Mouse (Mus musculus) hindbrain, embryonic 10.5 days (tissue): ENCODE measurements around the gene Klhl21. TPM values are rescaled to one million over a fixed set of nuclear protein-coding genes. Genes with fewer than 3 reads are reported as not detected.
A peak's percentile ranks its signal among the peaks of the same experiment; 100 is the strongest.

Experiments
- DNase-seq: peaks from one replicate; pipeline ENCODE4 v3.0.0-alpha.2; 2017; ENCODE audit warnings: low spot score
- H3K27ac ChIP-seq: fragments of 300-500 bp; sonication (generic); 2 replicates; pipeline ENCODE4 v1.5.1; 2016; ENCODE audit warnings: mild to moderate bottlenecking, moderate library complexity
- H3K27me3 ChIP-seq: fragments of 300-500 bp; sonication (generic); 2 replicates; pipeline ENCODE4 v1.6.1; 2016; ENCODE audit warnings: mild to moderate bottlenecking; ENCODE audit not compliant: poor library complexity, insufficient read depth, severe bottlenecking
- H3K36me3 ChIP-seq: fragments of 300-500 bp; sonication (generic); 2 replicates; pipeline ENCODE4 v1.6.1; 2016; ENCODE audit warnings: mild to moderate bottlenecking, moderate library complexity
- H3K4me1 ChIP-seq: fragments of 300-500 bp; sonication (generic); replicated peaks from 2 replicates; pipeline ENCODE4 v1.6.1; 2016; ENCODE audit warnings: mild to moderate bottlenecking
- H3K4me3 ChIP-seq: fragments of 300-500 bp; sonication (generic); 2 replicates; pipeline ENCODE4 v1.5.1; 2016; ENCODE audit warnings: mild to moderate bottlenecking, moderate library complexity
- H3K9me3 ChIP-seq: fragments of 300-500 bp; sonication (generic); 2 replicates; pipeline ENCODE4 v1.6.1; 2016; ENCODE audit warnings: mild to moderate bottlenecking, moderate library complexity
- WGBS: fragments of 180-500 bp; shearing (Covaris S2); methylation state at CpG from one replicate; pipeline ENCODE4 v1.1.7; 2016; 5-methylcytosine and 5-hydroxymethylcytosine counted together
- polyA plus RNA-seq: library from polyadenylated mRNA; unstranded; fragments of >200 nt; fragmentation: Nextera tagmentation; extraction: Ambion mirVana; gene quantifications from 2 replicates; pipeline ENCODE4 v1.2.1, GENCODE M21; 2016

Gene Klhl21
- polyA plus RNA-seq, 1 experiment from 2014 or later: 7.7 TPM

DNA sequence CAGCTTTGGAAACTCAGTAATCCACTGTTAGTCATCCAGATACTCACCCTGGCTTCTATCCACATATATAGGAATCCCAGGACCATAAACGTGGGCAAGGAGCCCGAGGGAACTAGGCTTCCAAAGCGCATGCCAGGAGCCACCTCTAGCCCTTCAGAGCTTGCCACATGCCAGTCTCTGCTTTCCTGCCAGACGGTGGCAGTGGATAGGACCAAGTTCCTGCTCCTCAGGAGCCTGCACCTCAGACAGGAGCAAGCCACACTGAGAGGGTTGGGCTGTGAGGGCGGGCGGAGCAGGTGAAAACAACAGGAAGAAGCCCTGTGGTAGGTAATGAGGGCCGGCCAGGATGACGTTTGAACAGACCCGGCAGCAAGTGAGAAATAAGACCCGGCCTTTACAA, 22.7 kb upstream of the Klhl21 start:
- no peak for DNase-seq
- peak overlapping the region; percentile 18; the same call in 1 of the 2 replicates for H3K4me3 ChIP-seq
- H3K4me1 ChIP-seq: peaks cover 67% of the 10 kb centered on the region
- no peaks in the 10 kb centered on the region for H3K9me3 ChIP-seq
- H3K27me3 ChIP-seq: no peaks in the 10 kb centered on the region
- peak overlapping the region; percentile 45; the same call in 1 of the 2 replicates for H3K27ac ChIP-seq
- WGBS: 41% methylated on average over 10 of the region's 10 CpGs
- H3K36me3 ChIP-seq: peaks cover 58% of the 10 kb centered on the region

GRCm38 (mm10) chr4:151986650-151987049, 22.0 kb upstream of the Klhl21 start:
- peaks cover 58% of the 10 kb centered on the region for H3K36me3 ChIP-seq
- H3K27me3 ChIP-seq: no peaks in the 10 kb centered on the region
- DNase-seq: no peak
- H3K4me1 ChIP-seq: peaks cover 64% of the 10 kb centered on the region
- H3K27ac ChIP-seq: no peak overlapping the region
- 65% methylated on average over 8 of the region's 8 CpGs for WGBS
- no peak overlapping the region for H3K4me3 ChIP-seq
- no peaks in the 10 kb centered on the region for H3K9me3 ChIP-seq

DNA sequence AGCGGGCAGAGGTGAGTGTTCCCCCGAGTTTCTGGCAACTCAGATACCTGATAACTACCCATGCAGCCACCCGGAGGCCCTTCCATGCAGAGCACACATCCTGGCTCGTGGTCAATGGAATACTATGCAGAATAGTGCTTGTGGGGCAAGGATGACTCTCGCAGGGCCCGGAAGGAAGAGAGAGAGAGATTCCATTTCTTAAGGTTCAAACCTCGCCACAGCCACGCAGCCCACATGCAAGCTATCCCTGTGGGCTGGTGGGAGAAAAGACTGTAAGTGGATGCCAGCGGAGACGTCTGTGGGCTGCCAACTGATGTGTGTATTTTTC, 20.6 kb upstream of the Klhl21 start:
- H3K36me3 ChIP-seq: peaks cover 58% of the 10 kb centered on the region

DNA sequence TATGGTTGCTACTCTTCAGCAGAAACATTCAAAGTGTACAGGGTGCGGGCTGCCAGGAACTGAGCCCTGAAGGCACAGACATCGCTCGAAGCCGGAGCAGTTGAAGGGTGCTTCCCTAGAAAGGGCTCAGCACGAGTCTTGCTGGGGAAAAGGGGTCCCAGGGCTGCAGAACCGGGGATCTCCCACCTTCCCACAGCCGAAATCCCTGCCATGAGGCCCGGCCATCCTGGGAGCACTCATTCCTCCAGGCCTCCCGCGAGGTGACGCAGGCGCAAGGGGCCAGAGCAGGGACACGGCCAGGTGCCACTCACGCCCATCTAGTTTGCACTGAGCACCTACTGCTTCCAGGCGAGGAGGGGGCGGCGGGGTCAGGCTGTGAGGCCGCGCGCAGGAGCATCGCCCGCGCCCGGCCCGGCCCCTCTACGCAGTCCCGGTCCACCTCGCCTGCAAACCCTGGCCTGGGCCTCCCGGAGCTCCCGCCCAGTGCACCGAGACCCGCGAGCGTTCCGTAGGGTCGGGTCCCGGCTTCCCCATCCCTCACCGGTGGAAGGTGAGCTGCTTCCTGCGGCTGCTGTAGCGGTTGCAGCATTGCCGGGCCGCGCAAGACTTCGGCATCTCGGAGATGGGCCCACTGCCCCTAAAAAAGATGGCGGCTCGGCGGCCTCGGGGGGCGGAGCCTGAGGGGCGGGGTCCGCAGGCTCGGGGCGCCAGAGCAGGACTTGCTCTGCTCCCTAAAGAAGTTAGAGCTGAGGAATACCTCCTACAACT, 20.1 kb upstream of the Klhl21 start, which contains the start of gene Thap3:
TSS of gene Thap3 (minus strand) at position 656 of the 768 bp plus-strand sequence.
- H3K36me3 ChIP-seq: peaks cover 57% of the 10 kb centered on the region
- no peaks in the 10 kb centered on the region for H3K9me3 ChIP-seq
- peak; percentile 83 for DNase-seq
- peak within 1 kb of the TSS; percentile 96 for H3K27ac ChIP-seq
- WGBS: 1% methylated on average over 54 of the region's 54 CpGs
- peaks cover 62% of the 10 kb centered on the region for H3K4me1 ChIP-seq
- peak within 1 kb of the TSS; percentile 93 for H3K4me3 ChIP-seq
- H3K27me3 ChIP-seq: no peaks in the 10 kb centered on the region

More for the DNA sequence above, 20.6 kb upstream of the Klhl21 start:
- Histone ChIP-seq H3K4me3 (peak overlapping the region; percentile 93), H3K9me3 (no peaks in the 10 kb centered on the region), H3K27ac (peak overlapping the region; percentile 96), H3K27me3 (no peaks in the 10 kb centered on the region), H3K4me1 (peaks cover 62% of the 10 kb centered on the region)
- DNase-seq: no peak
- whole genome bisulfite sequencing: 31% methylated on average over 10 of the region's 10 CpGs

- Histone ChIP-seq H3K9me3 (no peaks in the 10 kb centered on the region), H3K4me1 (peaks cover 62% of the 10 kb centered on the region), H3K4me3 (peak overlapping the region; percentile 93), H3K27ac (peak overlapping the region; percentile 96; the same call in 1 of the 2 replicates), H3K27me3 (no peaks in the 10 kb centered on the region), H3K36me3 (peaks cover 51% of the 10 kb centered on the region)
- no peak for DNase-seq
- WGBS: 28% methylated on average over 6 of the region's 6 CpGs
These were observed 19.5 kb upstream of the Klhl21 start for GRCm38 (mm10) chr4:151989110-151989488.

DNA sequence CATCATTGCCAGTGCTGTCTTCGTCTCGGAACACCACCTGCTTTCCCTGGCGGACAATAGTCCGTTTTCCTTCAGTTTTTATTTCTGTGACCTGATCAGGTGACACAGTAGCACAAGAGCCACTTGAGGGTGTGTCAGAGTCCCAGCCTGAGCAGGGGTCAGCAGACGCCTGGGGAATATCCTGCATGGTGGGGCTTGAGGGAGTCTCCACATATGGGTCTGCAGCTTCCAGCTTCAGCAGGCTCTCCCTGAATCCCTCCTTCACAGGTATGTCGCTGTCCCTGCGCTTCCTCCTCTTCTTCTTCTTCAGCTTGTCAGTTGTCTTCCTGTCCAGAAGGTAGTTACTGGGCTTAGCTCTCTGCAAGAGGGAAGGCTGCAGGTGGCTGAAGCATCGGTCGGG, 16.5 kb upstream of the Klhl21 start:
- Histone ChIP-seq H3K27me3 (no peaks in the 10 kb centered on the region), H3K4me3 (no peak overlapping the region), H3K27ac (no peak overlapping the region), H3K9me3 (no peaks in the 10 kb centered on the region), H3K4me1 (peaks cover 56% of the 10 kb centered on the region), H3K36me3 (peaks cover 39% of the 10 kb centered on the region)
- no peak for DNase-seq
- WGBS: 94% methylated on average over 9 of the region's 9 CpGs

DNA sequence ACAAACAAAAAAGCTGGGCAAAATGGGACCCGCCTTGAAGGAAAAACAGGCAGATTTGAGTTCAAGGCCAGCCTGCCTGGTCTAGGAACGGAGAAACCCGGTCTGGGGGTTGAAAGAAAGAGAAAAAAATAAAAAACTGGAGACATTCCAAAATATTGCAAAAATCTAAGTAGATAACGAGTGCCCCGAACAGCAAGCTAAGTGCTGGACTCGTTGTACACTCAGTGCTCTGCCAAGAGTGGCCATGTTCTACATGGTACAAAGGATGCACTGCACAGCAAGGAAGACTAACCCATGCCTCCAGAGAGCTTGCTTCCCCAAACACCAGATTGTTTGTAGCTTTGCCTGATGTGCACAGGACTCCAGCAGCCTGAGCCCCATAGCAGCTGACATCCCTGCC, 15.6 kb upstream of the Klhl21 start:
- no peak for DNase-seq
- no peaks in the 10 kb centered on the region for H3K9me3 ChIP-seq
- H3K27me3 ChIP-seq: 0 out of 2 replicates have a peak, but pooled peaks cover 5% of the 10 kb centered on the region
- H3K36me3 ChIP-seq: peaks cover 39% of the 10 kb centered on the region
- 92% methylated on average over 6 of the region's 6 CpGs for WGBS
- H3K4me3 ChIP-seq: no peak overlapping the region
- H3K27ac ChIP-seq: no peak overlapping the region
- peaks cover 54% of the 10 kb centered on the region for H3K4me1 ChIP-seq

- WGBS: 1% methylated on average over 61 of the region's 61 CpGs
- Histone ChIP-seq H3K27ac (peak overlapping the region; percentile 96), H3K4me1 (peaks cover 40% of the 10 kb centered on the region), H3K27me3 (0 out of 2 replicates have a peak, but pooled peaks cover 5% of the 10 kb centered on the region), H3K36me3 (peaks cover 39% of the 10 kb centered on the region), H3K4me3 (peak overlapping the region; percentile 99), H3K9me3 (no peaks in the 10 kb centered on the region)
- DNase-seq: peak; percentile 61
These were observed 14.1 kb upstream of the Klhl21 start for GRCm38 (mm10) chr4:151994228-151995171.

- WGBS: under 1% methylated on average over 97 of the region's 111 CpGs
- Histone ChIP-seq H3K36me3 (peaks cover 28% of the 10 kb centered on the region), H3K4me1 (peaks cover 37% of the 10 kb centered on the region)
These were observed 13.0 kb upstream of the Klhl21 start for GRCm38 (mm10) chr4:151995371-151996172.

DNA sequence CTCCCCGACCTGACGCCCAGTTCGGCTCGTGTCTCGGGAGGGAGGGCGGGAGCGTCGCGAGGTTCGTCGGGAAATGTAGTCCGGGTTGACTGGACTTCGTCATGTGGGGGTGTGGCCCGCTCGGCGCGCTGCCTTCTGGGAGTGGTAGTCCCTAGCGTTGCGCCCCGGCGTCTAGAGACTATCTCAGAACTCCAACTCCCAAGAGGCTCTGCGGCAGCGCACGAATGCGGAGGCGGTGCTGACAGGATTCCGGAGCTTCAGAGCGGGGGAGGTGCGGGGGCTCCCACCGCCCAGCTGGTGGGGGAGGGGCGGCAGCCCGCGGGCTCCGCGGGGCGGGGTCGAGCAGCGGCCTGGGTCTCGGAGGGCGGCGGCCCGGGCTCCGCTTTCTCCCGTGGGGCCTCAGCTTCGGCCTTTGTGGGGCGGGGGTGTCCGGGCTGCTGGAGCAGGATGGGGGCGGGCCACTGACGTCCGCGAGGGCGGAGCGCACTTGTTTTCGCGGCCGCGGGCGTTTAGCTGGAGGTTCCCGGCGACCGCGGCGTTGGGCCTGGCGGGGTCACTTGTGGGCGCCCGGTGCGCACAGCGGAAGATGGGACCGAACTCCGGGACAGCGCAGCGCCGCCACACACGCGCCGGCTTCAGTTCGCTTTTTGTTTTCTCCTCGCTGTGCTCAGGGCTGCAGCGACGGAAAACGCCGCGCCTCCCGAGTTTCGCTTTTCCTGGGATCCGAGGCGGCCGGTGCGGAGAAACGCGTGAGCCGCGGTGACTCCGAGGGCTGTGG, 12.2 kb upstream of the Klhl21 start, which contains the start of gene Phf13:
TSS of gene Phf13 (minus strand) at position 86 of the 778 bp plus-strand sequence.
- peak within 1 kb of the TSS; percentile 99 for H3K4me3 ChIP-seq
- peak within 1 kb of the TSS; percentile 96 for H3K27ac ChIP-seq
- no peaks in the 10 kb centered on the region for H3K9me3 ChIP-seq
- under 1% methylated on average over 94 of the region's 94 CpGs for WGBS
- H3K36me3 ChIP-seq: peaks cover 21% of the 10 kb centered on the region
- H3K4me1 ChIP-seq: peaks cover 37% of the 10 kb centered on the region
- H3K27me3 ChIP-seq: 0 out of 2 replicates have a peak, but pooled peaks cover 5% of the 10 kb centered on the region
- peak; percentile 100 for DNase-seq

More at GRCm38 (mm10) chr4:151995371-151996172, 13.0 kb upstream of the Klhl21 start:
- H3K27me3 ChIP-seq: 0 out of 2 replicates have a peak, but pooled peaks cover 5% of the 10 kb centered on the region
- DNase-seq: no peak
- H3K9me3 ChIP-seq: no peaks in the 10 kb centered on the region
- H3K27ac ChIP-seq: peak overlapping the region; percentile 96
- peak overlapping the region; percentile 99 for H3K4me3 ChIP-seq

DNA sequence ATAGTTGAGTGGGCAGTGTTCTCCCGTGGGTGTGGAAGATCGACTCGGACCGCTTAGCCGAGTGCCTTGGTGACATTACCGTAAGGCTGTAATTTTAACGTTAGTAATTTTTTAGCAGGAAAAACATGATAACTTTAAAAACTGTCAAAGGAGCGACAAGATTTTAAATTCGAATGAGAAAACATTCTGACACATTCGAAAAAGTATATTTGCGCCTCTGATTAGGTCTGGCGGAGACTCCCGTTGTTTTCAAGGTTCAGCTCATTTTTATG, 11.7 kb upstream of the Klhl21 start:
- Histone ChIP-seq H3K4me1 (peaks cover 37% of the 10 kb centered on the region), H3K9me3 (no peaks in the 10 kb centered on the region), H3K36me3 (peaks cover 15% of the 10 kb centered on the region), H3K27ac (peak overlapping the region; percentile 96), H3K27me3 (0 out of 2 replicates have a peak, but pooled peaks cover 5% of the 10 kb centered on the region), H3K4me3 (peak overlapping the region; percentile 99)
- DNase-seq: no peak
- WGBS: 7% methylated on average over 13 of the region's 13 CpGs
